Mouse (Mus musculus): Measurements from ENCODE around the gene Kif24. TPM values are rescaled to one million over a fixed set of nuclear protein-coding genes. Genes with fewer than 3 reads are reported as not detected.
A peak's percentile ranks its signal among the peaks of the same experiment; 100 is the strongest.

Kif24 gene
- polyA plus RNA-seq, 1 experiment from 2014 or later, result 13.5 TPM

DNA sequence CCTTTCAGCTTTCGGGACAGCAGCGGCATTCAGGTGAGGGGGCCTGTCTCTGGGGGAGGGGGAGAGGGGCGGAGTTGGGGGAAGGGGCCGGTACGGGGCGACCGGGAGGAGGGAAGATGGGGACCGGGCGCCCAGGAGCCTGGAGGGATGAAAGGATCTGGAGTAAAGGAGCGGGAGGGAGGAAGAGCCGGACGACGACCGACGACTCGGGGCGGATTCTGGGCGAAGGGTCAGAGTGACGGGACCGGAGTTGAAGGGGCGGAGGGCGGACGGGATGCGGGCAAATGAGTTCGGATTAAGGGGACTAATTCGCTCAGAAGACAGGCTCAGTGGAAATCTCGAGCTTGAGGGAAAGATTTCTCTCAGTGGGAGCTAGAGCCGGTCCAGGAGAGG, 115.5 kb downstream of the Kif24 start:
- peak overlapping the region; percentile 97 for H3K27ac ChIP-seq (replicated peaks)
- H3K4me3 ChIP-seq, result peak overlapping the region; percentile 87
- no peaks in the 10 kb centered on the region for H3K27me3 ChIP-seq (ENCODE audit: low read depth, poor library complexity, severe bottlenecking)
- peaks cover 18% of the 10 kb centered on the region for H3K4me1 ChIP-seq
- no peak for DNase-seq (ENCODE audit: low spot score)
- under 1% methylated on average over 28 of the region's 28 CpGs for whole genome bisulfite sequencing
- peaks cover 32% of the 10 kb centered on the region for H3K36me3 ChIP-seq
- H3K9me3 ChIP-seq (replicated peaks), result 0 out of 2 replicates have a peak, but pooled peaks cover 4% of the 10 kb centered on the region

DNA sequence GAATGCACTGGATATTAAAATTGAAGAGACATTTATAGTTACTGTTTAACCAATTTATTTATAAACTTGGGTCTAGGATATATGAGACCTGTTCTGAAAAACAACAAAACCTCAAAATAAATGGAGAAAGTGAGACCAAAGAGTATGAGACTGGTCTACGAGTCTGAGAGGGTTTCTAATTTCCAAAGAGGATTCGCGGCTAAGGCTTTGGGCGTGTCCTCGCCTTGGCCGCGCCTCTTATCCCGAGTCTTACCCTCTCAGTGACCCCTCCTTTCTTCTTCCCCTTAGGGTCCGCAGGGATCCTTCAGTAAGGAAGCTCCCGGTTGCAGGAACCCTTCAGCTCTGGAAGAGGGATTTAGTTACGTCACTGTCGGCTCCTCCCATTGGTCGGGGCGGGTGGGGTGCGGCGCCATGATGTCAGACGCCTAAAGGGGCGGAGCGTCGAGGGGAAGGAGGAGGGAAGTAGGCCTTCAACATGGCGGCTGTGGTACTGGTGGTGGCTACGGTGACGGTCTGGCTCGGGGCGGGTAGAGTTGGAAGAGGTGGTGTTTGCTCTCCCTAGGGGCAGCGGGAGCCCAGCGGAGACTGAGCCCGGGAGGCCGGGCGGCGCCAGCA, 116.0 kb downstream of the Kif24 start, which contains the start of gene Ubap1:
Gene Ubap1 (plus strand): TSS at position 413 of the 615 bp plus-strand sequence.
- peaks cover 18% of the 10 kb centered on the region for H3K4me1 ChIP-seq

DNA sequence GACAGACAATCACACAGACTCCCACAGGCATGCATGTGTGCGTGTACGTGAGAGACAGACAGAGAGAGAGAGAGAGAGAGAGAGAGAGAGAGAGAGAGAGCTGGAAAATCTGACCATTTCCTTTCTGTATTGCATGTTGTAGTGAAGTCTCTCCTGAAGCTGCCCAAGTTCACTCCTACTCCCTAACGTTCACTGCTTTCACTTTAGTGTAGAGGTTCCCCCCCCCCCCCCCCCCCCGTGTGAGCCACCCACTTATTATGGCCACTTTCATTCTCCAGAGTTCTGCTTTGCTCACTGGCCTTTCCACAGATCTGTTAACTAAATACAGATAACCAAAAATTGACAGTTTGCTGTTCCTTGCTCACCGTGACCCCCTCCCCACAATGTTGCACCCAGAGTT, 116.8 kb downstream of the Kif24 start:
- Histone ChIP-seq H3K4me1 (peaks cover 18% of the 10 kb centered on the region), H3K27ac (replicated peaks) (peak overlapping the region; percentile 97)

More for the DNA sequence above, 116.0 kb downstream of the Kif24 start, which contains the start of gene Ubap1:
- under 1% methylated on average over 31 of the region's 31 CpGs for WGBS
- H3K27ac ChIP-seq (replicated peaks), result peak within 1 kb of the TSS; percentile 97
- peaks cover 28% of the 10 kb centered on the region for H3K36me3 ChIP-seq
- no peaks in the 10 kb centered on the region for H3K27me3 ChIP-seq (ENCODE audit: low read depth, poor library complexity, severe bottlenecking)
- H3K4me3 ChIP-seq, result peak within 1 kb of the TSS; percentile 87
- DNase-seq (ENCODE audit: low spot score), result peak; percentile 98
- H3K9me3 ChIP-seq (replicated peaks), result 0 out of 2 replicates have a peak, but pooled peaks cover 4% of the 10 kb centered on the region

DNA sequence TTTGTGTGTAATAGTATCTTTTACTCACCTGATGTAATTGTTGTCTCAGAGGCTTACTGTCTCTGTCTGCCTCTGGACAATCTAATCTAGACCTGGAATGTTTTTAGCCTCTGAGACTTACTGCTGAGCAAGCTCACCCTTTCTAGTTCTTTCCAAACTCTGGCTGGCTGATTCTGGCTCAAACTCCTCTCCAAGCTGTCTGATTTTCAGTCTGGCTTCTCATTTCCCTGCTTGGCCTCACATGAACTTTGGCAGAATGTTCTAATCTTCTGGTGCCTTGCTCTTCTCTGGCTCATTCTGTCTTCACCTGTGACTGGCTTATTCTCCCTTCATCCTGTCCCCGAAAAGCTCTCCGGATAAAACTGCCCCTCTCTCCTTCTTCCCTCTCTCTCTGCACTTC, 118.7 kb downstream of the Kif24 start:
- Histone ChIP-seq H3K9me3 (replicated peaks) (no peaks in the 10 kb centered on the region), H3K36me3 (peaks cover 2% of the 10 kb centered on the region), H3K4me3 (no peak overlapping the region), H3K27me3 (ENCODE audit: low read depth, poor library complexity, severe bottlenecking) (no peaks in the 10 kb centered on the region), H3K27ac (replicated peaks) (no peak overlapping the region), H3K4me1 (peaks cover 18% of the 10 kb centered on the region)
- 74% methylated on average over 2 of the region's 2 CpGs for WGBS
- no peak for DNase-seq (ENCODE audit: low spot score)

More for the DNA sequence above, 116.8 kb downstream of the Kif24 start:
- H3K36me3 ChIP-seq, result peaks cover 19% of the 10 kb centered on the region
- 52% methylated on average over 3 of the region's 5 CpGs for WGBS
- no peaks in the 10 kb centered on the region for H3K27me3 ChIP-seq (ENCODE audit: low read depth, poor library complexity, severe bottlenecking)
- H3K9me3 ChIP-seq (replicated peaks), result 0 out of 2 replicates have a peak, but pooled peaks cover 4% of the 10 kb centered on the region
- peak overlapping the region; percentile 87 for H3K4me3 ChIP-seq
- DNase-seq (ENCODE audit: low spot score), result no peak

DNA sequence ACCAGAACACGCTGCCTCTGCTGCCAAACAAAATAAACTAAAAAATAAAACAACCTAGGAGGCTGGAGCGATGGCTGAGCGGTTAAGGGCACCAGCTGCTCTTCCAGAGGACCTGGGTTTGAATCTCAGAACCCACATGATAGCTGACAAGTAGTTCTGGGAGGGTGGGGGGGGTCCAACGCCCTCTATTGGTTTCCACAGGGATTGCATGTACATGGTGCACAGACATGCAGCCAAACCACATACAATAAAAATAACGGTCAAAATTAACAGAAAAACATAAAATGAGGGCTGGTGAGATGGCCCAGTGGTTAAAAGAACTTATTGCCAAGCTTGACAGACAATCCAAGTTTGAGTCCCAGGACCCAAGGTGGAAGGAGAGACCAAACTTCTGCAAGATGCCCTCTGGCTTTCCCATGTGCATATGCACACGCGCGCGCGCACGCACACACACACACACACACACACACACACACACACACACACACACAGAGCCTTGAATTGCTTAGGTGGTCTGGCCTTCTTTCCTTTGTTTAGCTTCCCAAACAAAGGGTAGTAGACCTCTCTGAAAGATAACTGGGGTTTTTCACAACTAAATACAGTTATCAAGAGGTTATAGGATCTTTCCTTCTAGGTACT, 123.7 kb downstream of the Kif24 start:
- no peak for DNase-seq (ENCODE audit: low spot score)
- no peaks in the 10 kb centered on the region for H3K4me1 ChIP-seq
- 82% methylated on average over 11 of the region's 11 CpGs for WGBS

More for the DNA sequence above, 123.7 kb downstream of the Kif24 start:
- no peaks in the 10 kb centered on the region for H3K27me3 ChIP-seq (ENCODE audit: low read depth, poor library complexity, severe bottlenecking)
- no peak overlapping the region for H3K27ac ChIP-seq (replicated peaks)
- no peak overlapping the region for H3K4me3 ChIP-seq
- H3K9me3 ChIP-seq (replicated peaks), result no peaks in the 10 kb centered on the region
- no peaks in the 10 kb centered on the region for H3K36me3 ChIP-seq

Other genes with a start within 250 kb of the Kif24 start
- 77.0 and 86.5 TPM in 2 replicates for gene Ubap2, start 189.7 kb downstream of the Kif24 start, polyA plus RNA-seq (2016; fragmentation: Nextera tagmentation; extraction: Ambion mirVana)
- gene Dcaf12, start 150.0 kb downstream of the Kif24 start, polyA plus RNA-seq (2016; fragmentation: Nextera tagmentation; extraction: Ambion mirVana), result 61.7 and 67.4 TPM in 2 replicates
- 81.8 and 85.7 TPM in 2 replicates for gene Ubap1, start 115.9 kb downstream of the Kif24 start, polyA plus RNA-seq (2016; fragmentation: Nextera tagmentation; extraction: Ambion mirVana)
- 63.3 and 65.6 TPM in 2 replicates for gene Nudt2, start 264 bp upstream of the Kif24 start, polyA plus RNA-seq (2016; fragmentation: Nextera tagmentation; extraction: Ambion mirVana)
- 7.3 and 9.2 TPM in 2 replicates for gene AI464131, start 38.2 kb upstream of the Kif24 start, polyA plus RNA-seq (2016; fragmentation: Nextera tagmentation; extraction: Ambion mirVana)
- 3.4 and 4.2 TPM in 2 replicates for gene 1110017D15Rik, start 52.4 kb upstream of the Kif24 start, polyA plus RNA-seq (2016; fragmentation: Nextera tagmentation; extraction: Ambion mirVana)
- 4.1 and 5.7 TPM in 2 replicates for gene Fam219a, start 104.7 kb upstream of the Kif24 start, polyA plus RNA-seq (2016; fragmentation: Nextera tagmentation; extraction: Ambion mirVana)
- gene Dnaic1, start 104.9 kb upstream of the Kif24 start, polyA plus RNA-seq (2016; fragmentation: Nextera tagmentation; extraction: Ambion mirVana), result 1.6 and 2.2 TPM in 2 replicates
- 23.2 and 31.4 TPM in 2 replicates for gene Enho, start 175.4 kb upstream of the Kif24 start, polyA plus RNA-seq (2016; fragmentation: Nextera tagmentation; extraction: Ambion mirVana)
- gene Cntfr, start 232.2 kb upstream of the Kif24 start, polyA plus RNA-seq (2016; fragmentation: Nextera tagmentation; extraction: Ambion mirVana), result 27.1 and 35.8 TPM in 2 replicates
- gene Il11ra1, start 235.1 kb upstream of the Kif24 start, polyA plus RNA-seq (2016; fragmentation: Nextera tagmentation; extraction: Ambion mirVana), result 69.0 TPM in 2 replicates
- gene Rpp25l, start 248.6 kb upstream of the Kif24 start, polyA plus RNA-seq (2016; fragmentation: Nextera tagmentation; extraction: Ambion mirVana), result 86.4 and 91.5 TPM in 2 replicates

All from midbrain, embryonic 10.5 days (tissue).